Mouse (Mus musculus): ENCODE data around the gene Slc10a7. TPM values are rescaled to one million over a fixed set of nuclear protein-coding genes. Genes with fewer than 3 reads are reported as not detected.

The Slc10a7 gene
- total and polyA plus RNA-seq, 2 experiments from 2014 or later = 5.7 to 11.8 TPM

DNA sequence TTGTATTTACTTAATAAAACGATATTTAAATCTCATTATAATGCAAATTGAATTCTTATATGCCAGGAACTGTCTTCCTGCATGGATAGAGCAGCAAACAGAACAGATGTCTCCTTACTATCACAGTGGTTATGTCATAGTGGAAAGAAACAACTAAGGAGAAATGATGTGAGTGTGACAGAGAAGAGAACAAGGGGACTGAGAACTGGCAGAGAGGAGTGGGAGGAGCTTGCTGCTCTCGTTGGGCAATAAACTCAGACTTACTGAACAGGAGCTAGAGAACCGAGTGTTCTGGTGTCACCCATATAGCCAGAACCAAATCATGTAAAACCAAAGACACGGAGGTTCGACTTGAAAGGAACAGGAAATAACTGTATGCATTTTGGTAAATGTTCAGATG is 158.3 kb downstream of the Slc10a7 start:
- no peak for DNase-seq
- no peak overlapping the region for H3K4me2 ChIP-seq (ENCODE audit: low read depth)
- no peaks in the 10 kb centered on the region for H3K9me3 ChIP-seq (ENCODE audit: low read length)
- H3K36me3 ChIP-seq (ENCODE audit: insufficient read depth) = no peaks in the 10 kb centered on the region
- no peak overlapping the region for H3K9ac ChIP-seq
- no peaks in the 10 kb centered on the region for H3K4me1 ChIP-seq (ENCODE audit: insufficient read depth)
- WGBS = 78% methylated on average over 5 of the region's 5 CpGs
- no peak overlapping the region for H3K4me3 ChIP-seq (ENCODE audit: low read depth, low read length)
- ATAC-seq = no peak
- TF ChIP-seq CTCF (IDR thresholded peaks at IDR 0.05; ENCODE audit: low read depth) = no peak
- no peaks in the 10 kb centered on the region for H3K27me3 ChIP-seq (ENCODE audit: insufficient read depth, low read length)
- H3K27ac ChIP-seq (ENCODE audit: low read depth, low read length) = no peak overlapping the region

DNA sequence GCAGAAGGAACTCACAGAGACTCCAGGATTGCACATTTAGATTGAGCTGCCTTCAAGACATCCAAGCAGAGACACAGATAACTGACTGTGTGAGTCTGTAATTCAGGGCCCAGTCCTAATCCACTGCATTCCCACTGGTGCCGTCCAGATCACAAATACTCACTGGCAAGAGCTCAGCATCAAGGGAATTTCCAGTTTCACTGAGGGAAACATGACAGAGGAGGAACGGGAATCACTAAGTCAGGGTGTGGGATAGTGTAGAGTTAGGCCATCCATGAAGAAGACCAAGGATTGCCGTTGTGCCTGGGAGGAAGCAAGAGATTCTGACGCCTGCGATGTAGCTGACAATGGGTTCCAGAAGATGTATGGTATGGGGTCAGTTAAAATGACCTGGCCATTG is 159.1 kb downstream of the Slc10a7 start:
- Histone ChIP-seq H3K4me2 (ENCODE audit: low read depth) (no peak overlapping the region), H3K4me3 (ENCODE audit: low read depth, low read length) (no peak overlapping the region), H3K9ac (no peak overlapping the region), H3K4me1 (ENCODE audit: insufficient read depth) (no peaks in the 10 kb centered on the region), H3K27me3 (ENCODE audit: insufficient read depth, low read length) (no peaks in the 10 kb centered on the region), H3K27ac (ENCODE audit: low read depth, low read length) (no peak overlapping the region), H3K9me3 (ENCODE audit: low read length) (no peaks in the 10 kb centered on the region), H3K36me3 (ENCODE audit: insufficient read depth) (no peaks in the 10 kb centered on the region)
- 94% methylated on average over 5 of the region's 5 CpGs for WGBS
- DNase-seq (no peak), ATAC-seq (no peak)
- no peak for TF ChIP-seq CTCF (IDR thresholded peaks at IDR 0.05; ENCODE audit: low read depth)

DNA sequence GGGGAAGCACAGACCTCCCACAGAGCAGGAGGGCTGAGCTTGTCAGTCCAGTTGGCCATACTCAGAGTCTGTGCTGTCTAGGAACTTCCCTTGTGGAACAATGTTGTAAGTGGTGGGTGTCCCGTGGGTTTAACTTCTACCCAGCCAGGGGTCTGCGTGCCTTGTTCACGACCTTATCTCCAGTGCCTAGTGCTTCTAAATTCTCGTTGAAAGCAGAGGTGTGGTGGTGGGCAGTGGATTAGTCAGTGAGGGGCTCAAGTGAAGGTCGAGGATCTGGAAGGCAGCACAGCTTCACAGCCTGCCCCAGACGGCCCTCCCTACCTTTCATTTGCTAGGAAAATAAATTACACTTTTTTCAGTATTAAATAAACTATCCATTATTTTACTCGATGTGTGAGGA is 161.1 kb downstream of the Slc10a7 start:
- H3K9ac ChIP-seq = no peak overlapping the region
- H3K36me3 ChIP-seq (ENCODE audit: insufficient read depth) = no peaks in the 10 kb centered on the region
- no peak overlapping the region for H3K4me2 ChIP-seq (ENCODE audit: low read depth)
- no peaks in the 10 kb centered on the region for H3K27me3 ChIP-seq (ENCODE audit: insufficient read depth, low read length)
- no peaks in the 10 kb centered on the region for H3K9me3 ChIP-seq (ENCODE audit: low read length)
- 88% methylated on average over 7 of the region's 7 CpGs for WGBS
- ATAC-seq (no peak), DNase-seq (no peak)
- no peaks in the 10 kb centered on the region for H3K4me1 ChIP-seq (ENCODE audit: insufficient read depth)
- no peak for TF ChIP-seq CTCF (IDR thresholded peaks at IDR 0.05; ENCODE audit: low read depth)
- H3K27ac ChIP-seq (ENCODE audit: low read depth, low read length) = no peak overlapping the region
- H3K4me3 ChIP-seq (ENCODE audit: low read depth, low read length) = no peak overlapping the region

DNA sequence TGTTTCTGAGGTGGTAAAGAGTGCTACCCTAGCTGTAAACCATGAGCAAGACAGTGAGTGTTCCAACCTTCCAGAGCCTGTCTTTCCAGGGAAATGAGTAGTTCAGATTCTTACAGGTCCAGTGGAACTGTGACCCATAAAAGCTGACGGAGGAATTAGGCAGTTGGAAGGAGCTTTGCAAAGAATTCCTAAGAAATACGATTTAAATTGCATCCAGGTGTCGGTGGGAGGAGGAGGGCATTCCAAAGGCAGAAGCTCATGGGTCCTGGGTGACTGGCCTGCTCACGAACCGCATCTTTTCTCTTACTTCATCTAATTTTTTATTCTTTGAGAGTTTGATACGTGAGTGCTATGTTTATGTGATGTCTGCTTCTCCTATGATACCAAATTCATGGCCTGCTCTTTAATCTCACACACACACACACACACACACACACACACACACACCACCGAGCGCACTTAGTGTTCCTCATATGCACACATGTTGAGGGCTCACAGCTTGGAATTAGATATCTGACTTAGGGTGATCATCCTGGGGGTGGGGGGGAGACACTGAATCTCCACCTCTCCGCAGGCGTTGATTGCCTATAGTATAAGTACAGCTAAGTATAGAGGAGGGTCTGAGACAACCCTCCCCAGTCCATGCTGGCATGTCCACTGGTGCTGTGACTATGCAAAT is 169.5 kb downstream of the Slc10a7 start:
- Histone ChIP-seq H3K27me3 (ENCODE audit: insufficient read depth, low read length) (no peaks in the 10 kb centered on the region), H3K9me3 (ENCODE audit: low read length) (no peaks in the 10 kb centered on the region), H3K36me3 (ENCODE audit: insufficient read depth) (no peaks in the 10 kb centered on the region), H3K27ac (ENCODE audit: low read depth, low read length) (no peak overlapping the region), H3K4me1 (ENCODE audit: insufficient read depth) (no peaks in the 10 kb centered on the region), H3K9ac (no peak overlapping the region), H3K4me3 (ENCODE audit: low read depth, low read length) (no peak overlapping the region), H3K4me2 (ENCODE audit: low read depth) (no peak overlapping the region)
- DNase-seq (no peak), ATAC-seq (no peak)
- WGBS = 90% methylated on average over 10 of the region's 10 CpGs
- no peak for TF ChIP-seq CTCF (IDR thresholded peaks at IDR 0.05; ENCODE audit: low read depth)

DNA sequence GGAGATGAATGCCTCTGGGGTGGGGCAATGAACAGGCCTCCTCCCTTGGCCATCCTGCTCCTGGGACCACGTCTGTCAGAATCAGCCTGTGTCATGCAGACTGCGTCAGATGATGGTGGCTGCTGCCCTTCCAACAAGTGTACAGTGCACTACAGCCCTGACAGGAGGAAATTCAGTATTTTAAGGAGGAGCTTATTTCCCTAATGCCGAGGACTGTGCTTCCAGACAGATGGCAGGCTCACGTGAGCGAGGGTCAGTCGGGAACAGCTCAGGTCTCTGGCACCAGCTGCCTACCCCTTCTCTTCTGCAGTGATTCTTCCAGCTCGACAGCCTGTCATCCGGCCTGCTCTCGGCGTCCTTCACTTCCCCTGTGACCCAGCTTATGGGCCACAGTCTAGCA is 181.6 kb downstream of the Slc10a7 start:
- ATAC-seq (peak; percentile 29; the same call in 1 of the 2 replicates), DNase-seq (no peak)
- Histone ChIP-seq H3K4me2 (ENCODE audit: low read depth) (no peak overlapping the region), H3K36me3 (ENCODE audit: insufficient read depth) (no peaks in the 10 kb centered on the region), H3K4me1 (ENCODE audit: insufficient read depth) (no peaks in the 10 kb centered on the region), H3K27me3 (ENCODE audit: insufficient read depth, low read length) (no peaks in the 10 kb centered on the region), H3K4me3 (ENCODE audit: low read depth, low read length) (no peak overlapping the region), H3K9ac (no peak overlapping the region), H3K9me3 (ENCODE audit: low read length) (no peaks in the 10 kb centered on the region), H3K27ac (ENCODE audit: low read depth, low read length) (no peak overlapping the region)
- TF ChIP-seq CTCF (IDR thresholded peaks at IDR 0.05; ENCODE audit: low read depth) = no peak
- 51% methylated on average over 10 of the region's 10 CpGs for WGBS

DNA sequence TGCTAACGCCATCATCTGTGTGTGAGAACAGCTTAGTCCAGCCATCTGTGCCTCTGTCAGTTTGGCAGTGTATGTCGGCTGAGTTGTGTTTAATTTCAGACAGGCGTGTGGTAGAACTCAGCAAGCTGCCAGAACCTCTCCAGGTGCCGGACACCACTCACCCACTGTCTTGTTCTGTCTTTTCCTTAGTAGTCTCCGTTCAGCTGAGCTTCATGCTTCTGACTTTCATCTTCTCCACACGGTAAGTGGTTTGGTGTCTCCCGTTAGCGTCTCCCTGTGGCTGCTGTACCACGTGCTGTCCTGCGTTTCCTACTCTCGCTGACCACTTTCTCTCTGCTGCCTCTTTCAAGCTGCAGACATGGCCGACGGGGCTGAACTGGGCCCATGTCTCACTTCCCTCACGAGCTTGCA is 189.2 kb downstream of the Slc10a7 start:
- H3K9me3 ChIP-seq (ENCODE audit: low read length) = 0 out of 2 replicates have a peak, but pooled peaks cover 4% of the 10 kb centered on the region
- no peak overlapping the region for H3K4me2 ChIP-seq (ENCODE audit: low read depth)
- TF ChIP-seq CTCF (IDR thresholded peaks at IDR 0.05; ENCODE audit: low read depth) = no peak
- no peaks in the 10 kb centered on the region for H3K4me1 ChIP-seq (ENCODE audit: insufficient read depth)
- H3K27ac ChIP-seq (ENCODE audit: low read depth, low read length) = no peak overlapping the region
- H3K36me3 ChIP-seq (ENCODE audit: insufficient read depth) = peaks cover 11% of the 10 kb centered on the region; the same call in 1 of the 2 replicates
- ATAC-seq (no peak), DNase-seq (no peak)
- no peaks in the 10 kb centered on the region for H3K27me3 ChIP-seq (ENCODE audit: insufficient read depth, low read length)
- H3K9ac ChIP-seq = no peak overlapping the region
- no peak overlapping the region for H3K4me3 ChIP-seq (ENCODE audit: low read depth, low read length)
- 86% methylated on average over 14 of the region's 14 CpGs for WGBS

DNA sequence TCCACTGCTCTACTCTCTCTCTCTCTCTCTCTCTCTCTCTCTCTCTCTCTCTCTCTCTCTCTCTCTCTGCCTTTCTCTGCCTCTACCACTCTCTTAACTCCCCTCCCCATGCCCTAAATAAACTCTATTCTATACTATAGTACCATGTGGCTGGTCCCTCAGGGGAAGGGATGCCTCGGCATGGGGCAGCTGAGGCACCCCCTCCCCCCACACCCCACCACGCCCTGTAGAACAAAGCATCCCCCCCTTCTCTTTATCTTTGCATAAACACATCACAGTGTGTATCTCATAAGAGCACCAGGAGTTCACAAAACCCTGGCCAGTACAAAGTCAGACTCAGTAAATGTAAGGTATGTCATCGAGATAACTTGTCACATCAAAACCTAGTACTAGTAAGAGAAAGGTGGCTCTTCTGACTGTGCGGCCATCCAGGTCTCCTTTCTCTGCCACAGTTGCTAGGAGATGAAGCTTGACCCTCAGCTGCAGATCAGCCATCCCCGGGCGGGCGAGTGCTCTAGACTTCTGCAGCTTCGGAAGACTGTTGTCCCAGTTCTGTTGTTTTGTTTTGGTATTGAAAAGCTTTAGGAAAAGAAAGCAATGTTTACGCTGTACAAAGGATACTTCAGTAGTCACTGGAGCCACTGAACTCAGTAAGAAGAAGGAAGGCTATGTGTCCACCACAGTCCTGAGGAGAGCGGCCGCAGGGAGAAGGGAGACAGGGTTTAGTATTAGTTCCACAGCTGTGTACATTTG is 194.1 kb downstream of the Slc10a7 start:
- ATAC-seq (peak; percentile 16; the same call in 1 of the 2 replicates), DNase-seq (no peak)
- no peak overlapping the region for H3K9ac ChIP-seq
- H3K27ac ChIP-seq (ENCODE audit: low read depth, low read length) = no peak overlapping the region
- H3K4me2 ChIP-seq (ENCODE audit: low read depth) = no peak overlapping the region
- 45% methylated on average over 11 of the region's 11 CpGs for WGBS
- TF ChIP-seq CTCF (IDR thresholded peaks at IDR 0.05; ENCODE audit: low read depth) = no peak
- no peaks in the 10 kb centered on the region for H3K27me3 ChIP-seq (ENCODE audit: insufficient read depth, low read length)
- no peaks in the 10 kb centered on the region for H3K4me1 ChIP-seq (ENCODE audit: insufficient read depth)
- 0 out of 2 replicates have a peak, but pooled peaks cover 4% of the 10 kb centered on the region for H3K9me3 ChIP-seq (ENCODE audit: low read length)
- H3K36me3 ChIP-seq (ENCODE audit: insufficient read depth) = peaks cover 9% of the 10 kb centered on the region; the same call in 1 of the 2 replicates
- no peak overlapping the region for H3K4me3 ChIP-seq (ENCODE audit: low read depth, low read length)
